In genomic region chr5:67002346-67002745, GRCm38 (mm10) we compare ENCODE assay signal across 16 mouse cellular contexts.
"Had no signal": no experiment of that assay in that cellular context is flagged by ENCODE, and none has a peak within 500 bp of the region (broad histone marks: within the 10 kb centered on the region; RNA-seq: fewer than 3 reads in every experiment).

No protein-coding gene starts in this region.

- H3K4me1 ChIP-seq: lung, embryonic 15.5 days; megakaryocyte, embryonic 14.5 days; stomach, embryonic 15.5 days had no signal

- H3K4me2 ChIP-seq: lung, embryonic 15.5 days; midbrain, embryonic 12.5 days; neural tube, embryonic 12.5 days; stomach, embryonic 15.5 days had no signal

- H3K4me3 ChIP-seq: lung, embryonic 15.5 days; megakaryocyte, embryonic 14.5 days; midbrain, embryonic 12.5 days; neural tube, embryonic 12.5 days; stomach, embryonic 15.5 days had no signal

- H3K27ac ChIP-seq: lung, embryonic 15.5 days; macrophage; midbrain, embryonic 12.5 days; neural tube, embryonic 12.5 days; stomach, embryonic 15.5 days; stomach, postnatal 0 days had no signal

- H3K36me3 ChIP-seq: stomach, embryonic 15.5 days had no signal

- ATAC-seq: liver, postnatal 0 days had no signal

- H3K9ac ChIP-seq: liver, postnatal 0 days; lung, embryonic 15.5 days; midbrain, embryonic 12.5 days; neural tube, embryonic 12.5 days; stomach, embryonic 15.5 days had no signal

- H3K9me3 ChIP-seq: lung, embryonic 15.5 days; megakaryocyte, embryonic 14.5 days; midbrain, embryonic 12.5 days; neural tube, embryonic 12.5 days; stomach, embryonic 15.5 days had no signal

- DNase-seq: liver, postnatal 0 days; lung, adult 2 months; lung, postnatal 14 days; lung, postnatal 36 days; midbrain, embryonic 14.5 days; right cerebral cortex, postnatal 14 days; thymus, adult 2 months; thymus, postnatal 25 days; thymus, postnatal 4 days had no signal

- H3K27me3 ChIP-seq: lung, embryonic 15.5 days; neural tube, embryonic 12.5 days; stomach, embryonic 15.5 days had no signal
